Mouse (Mus musculus) forebrain, embryonic 15.5 days (tissue): ENCODE measurements around the gene Rbm7. TPM values are rescaled to one million over a fixed set of nuclear protein-coding genes. Genes with fewer than 3 reads are reported as not detected.

Source experiments
- ATAC-seq: fragments of 200-750 bp; cut with Nextera tagmentation; replicated peaks from 2 replicates; pipeline ENCODE4 v1.8.0; 2017; ENCODE audit warnings: mild to moderate bottlenecking, moderate TSS enrichment, moderate library complexity
- H3K27ac ChIP-seq: fragments of 300-500 bp; sonication (generic); replicated peaks from 2 replicates; pipeline ENCODE4 v1.5.1; 2015; ENCODE audit warnings: mild to moderate bottlenecking, inconsistent platforms
- H3K27me3 ChIP-seq: fragments of 300-500 bp; sonication (generic); 2 replicates; pipeline ENCODE4 v1.6.1; 2015; ENCODE audit warnings: inconsistent platforms
- H3K36me3 ChIP-seq: fragments of 300-500 bp; sonication (generic); 2 replicates; pipeline ENCODE4 v1.6.1; 2015; ENCODE audit warnings: mild to moderate bottlenecking, inconsistent platforms
- H3K4me1 ChIP-seq: fragments of 300-500 bp; sonication (generic); 2 replicates; pipeline ENCODE4 v1.6.1; 2015; ENCODE audit warnings: inconsistent platforms
- H3K4me2 ChIP-seq: fragments of 300-500 bp; sonication (generic); replicated peaks from 2 replicates; pipeline ENCODE4 v1.6.1; 2015; ENCODE audit warnings: mild to moderate bottlenecking, inconsistent platforms
- H3K4me3 ChIP-seq: fragments of 300-500 bp; sonication (generic); 2 replicates; pipeline ENCODE4 v1.5.1; 2015; ENCODE audit warnings: mild to moderate bottlenecking, inconsistent platforms
- H3K9ac ChIP-seq: fragments of 300-500 bp; sonication (generic); replicated peaks from 2 replicates; pipeline ENCODE4 v1.6.1; 2015; ENCODE audit warnings: mild to moderate bottlenecking, inconsistent platforms
- H3K9me3 ChIP-seq: fragments of 300-500 bp; sonication (generic); 2 replicates; pipeline ENCODE4 v1.6.1; 2016; ENCODE audit warnings: inconsistent platforms
- WGBS: fragments of 180-500 bp; shearing (Covaris S2); methylation state at CpG from one replicate; pipeline ENCODE4 v1.1.7; 2015; ENCODE audit warnings: mixed read lengths; 5-methylcytosine and 5-hydroxymethylcytosine counted together
- microRNA-seq: library from miRNA; unstranded; fragments of <30 nt; microRNA quantifications from one replicate; pipeline ENCODE4, GENCODE M21; 2016
- polyA plus RNA-seq: library from polyadenylated mRNA; unstranded; fragments of >200 nt; fragmentation: Nextera tagmentation; extraction: Ambion mirVana; gene quantifications from 2 replicates; pipeline ENCODE4 v1.2.1, GENCODE M21; 2015

The Rbm7 gene
- polyA plus RNA-seq, 1 experiment from 2014 or later: 105 TPM

GRCm38 (mm10) chr9:48458879-48459278, 36.2 kb downstream of the Rbm7 start:
- Histone ChIP-seq H3K27me3 (no peaks in the 10 kb centered on the region), H3K4me3 (no peak overlapping the region), H3K4me1 (no peaks in the 10 kb centered on the region), H3K4me2 (no peak overlapping the region), H3K27ac (no peak overlapping the region), H3K9ac (no peak overlapping the region), H3K9me3 (no peaks in the 10 kb centered on the region), H3K36me3 (no peaks in the 10 kb centered on the region)
- WGBS: 74% methylated on average over 3 of the region's 3 CpGs
- no peak for ATAC-seq

- ATAC-seq: no peak
- Histone ChIP-seq H3K9me3 (no peaks in the 10 kb centered on the region), H3K9ac (no peak overlapping the region), H3K27me3 (no peaks in the 10 kb centered on the region), H3K4me1 (no peaks in the 10 kb centered on the region), H3K4me3 (no peak overlapping the region), H3K4me2 (no peak overlapping the region), H3K36me3 (no peaks in the 10 kb centered on the region), H3K27ac (no peak overlapping the region)
- WGBS: 95% methylated on average over 3 of the region's 3 CpGs
Measured at GRCm38 (mm10) chr9:48455961-48456360, 39.1 kb downstream of the Rbm7 start.

GRCm38 (mm10) chr9:48450066-48450465, 45.0 kb downstream of the Rbm7 start:
- H3K36me3 ChIP-seq: no peaks in the 10 kb centered on the region
- H3K27me3 ChIP-seq: no peaks in the 10 kb centered on the region
- no peaks in the 10 kb centered on the region for H3K4me1 ChIP-seq
- H3K9ac ChIP-seq: no peak overlapping the region
- no peaks in the 10 kb centered on the region for H3K9me3 ChIP-seq
- 92% methylated on average over 17 of the region's 17 CpGs for WGBS
- ATAC-seq: no peak
- H3K4me3 ChIP-seq: no peak overlapping the region
- H3K27ac ChIP-seq: no peak overlapping the region
- no peak overlapping the region for H3K4me2 ChIP-seq

GRCm38 (mm10) chr9:48447783-48448209, 47.3 kb downstream of the Rbm7 start:
- no peak overlapping the region for H3K4me2 ChIP-seq
- no peak overlapping the region for H3K9ac ChIP-seq
- H3K4me3 ChIP-seq: no peak overlapping the region
- H3K27ac ChIP-seq: no peak overlapping the region
- H3K27me3 ChIP-seq: no peaks in the 10 kb centered on the region
- H3K9me3 ChIP-seq: no peaks in the 10 kb centered on the region
- ATAC-seq: no peak
- H3K36me3 ChIP-seq: no peaks in the 10 kb centered on the region
- no peaks in the 10 kb centered on the region for H3K4me1 ChIP-seq
- 35% methylated on average over 5 of the region's 5 CpGs for WGBS

GRCm38 (mm10) chr9:48444821-48445220, 50.3 kb downstream of the Rbm7 start:
- Histone ChIP-seq H3K4me1 (no peaks in the 10 kb centered on the region), H3K9ac (no peak overlapping the region), H3K27ac (no peak overlapping the region), H3K36me3 (no peaks in the 10 kb centered on the region), H3K9me3 (no peaks in the 10 kb centered on the region), H3K4me3 (no peak overlapping the region), H3K4me2 (no peak overlapping the region), H3K27me3 (no peaks in the 10 kb centered on the region)
- ATAC-seq: no peak
- 87% methylated on average over 2 of the region's 2 CpGs for WGBS

- no peak overlapping the region for H3K4me2 ChIP-seq
- H3K4me1 ChIP-seq: no peaks in the 10 kb centered on the region
- H3K9me3 ChIP-seq: no peaks in the 10 kb centered on the region
- ATAC-seq: no peak
- 86% methylated on average over 1 of the region's 1 CpGs for WGBS
- no peak overlapping the region for H3K27ac ChIP-seq
- no peaks in the 10 kb centered on the region for H3K27me3 ChIP-seq
- H3K4me3 ChIP-seq: no peak overlapping the region
- H3K36me3 ChIP-seq: no peaks in the 10 kb centered on the region
- no peak overlapping the region for H3K9ac ChIP-seq
Measured at GRCm38 (mm10) chr9:48443873-48444272, 51.2 kb downstream of the Rbm7 start.

Small RNA genes within 50 kb of the gene (microRNA-seq; reads per million reads assigned to microRNA genes)
- gene Gm23653: not detected

Other genes with a start within 250 kb of the Rbm7 start
- gene Nxpe2, start 141.8 kb downstream of the Rbm7 start, polyA plus RNA-seq: 0.19 and 0.49 TPM in 2 replicates
- 100 and 115 TPM in 2 replicates for gene Rexo2, start 14.7 kb downstream of the Rbm7 start, polyA plus RNA-seq
- gene Gm5617, start 143 bp upstream of the Rbm7 start, polyA plus RNA-seq: 23.1 and 25.3 TPM in 2 replicates
- gene Nnmt, start 109.9 kb upstream of the Rbm7 start, polyA plus RNA-seq: 0.42 and 0.74 TPM in 2 replicates